Mouse (Mus musculus): ENCODE results near the gene Zfp523.

Zfp523 gene

GRCm38 (mm10) chr17:28154970-28155369 is 22.0 kb upstream of the Zfp523 start:
- in situ Hi-C loops (cut with MboI, MseI): no loop called here

GRCm38 (mm10) chr17:28160361-28160760 is 16.6 kb upstream of the Zfp523 start:
- in situ Hi-C loops (cut with MboI, MseI): loop anchor here (5.0 kb wide), 2 partner anchors 68 to 78 kb away; partner anchors contain the start of gene Tcp11 (in 1 of the 2)

DNA sequence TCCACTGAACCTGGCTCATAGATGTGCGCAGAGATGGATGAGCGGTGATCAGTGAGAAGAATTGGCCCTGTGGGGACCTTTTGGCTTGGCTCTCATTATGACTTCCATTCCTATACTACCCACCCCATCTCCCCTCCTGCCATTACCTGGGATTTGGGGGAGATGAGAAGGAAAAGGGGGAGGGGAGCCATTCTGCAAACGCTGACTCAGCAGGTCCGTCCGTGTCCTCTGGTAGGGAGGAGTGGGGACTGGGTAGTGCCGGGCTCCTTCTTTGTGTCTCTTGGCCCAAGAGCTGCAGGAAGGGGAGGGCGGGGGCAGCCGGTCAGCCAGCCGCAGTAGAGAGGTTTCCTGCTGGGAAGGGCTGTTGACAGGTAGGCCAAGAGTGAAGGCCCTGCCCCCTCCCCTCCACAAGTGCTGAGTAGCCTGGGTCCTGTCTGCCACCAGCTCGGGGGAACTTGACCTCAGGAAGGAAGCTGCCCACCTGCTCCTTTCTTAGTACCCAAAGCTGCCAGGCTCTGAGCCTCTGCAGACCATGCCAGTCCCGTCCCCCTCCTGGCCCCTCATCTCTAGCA is 15.5 kb upstream of the Zfp523 start:
- in situ Hi-C loops (cut with MboI, MseI): loop anchor here (5.0 kb wide), 2 partner anchors 69 to 79 kb away; partner anchors contain the start of gene Tcp11 (in 1 of the 2)

GRCm38 (mm10) chr17:28163666-28164065 is 13.3 kb upstream of the Zfp523 start:
- in situ Hi-C loops (cut with MboI, MseI): loop anchor here (5.0 kb wide), 2 partner anchors 71 to 81 kb away; partner anchors contain the start of gene Tcp11 (in 1 of the 2)

- in situ Hi-C loops (cut with MboI, MseI): no loop called here
Observed at GRCm38 (mm10) chr17:28170460-28171305, 6.2 kb upstream of the Zfp523 start.

GRCm38 (mm10) chr17:28172690-28173089 is 4.2 kb upstream of the Zfp523 start:
- in situ Hi-C loops (cut with MboI, MseI): no loop called here

DNA sequence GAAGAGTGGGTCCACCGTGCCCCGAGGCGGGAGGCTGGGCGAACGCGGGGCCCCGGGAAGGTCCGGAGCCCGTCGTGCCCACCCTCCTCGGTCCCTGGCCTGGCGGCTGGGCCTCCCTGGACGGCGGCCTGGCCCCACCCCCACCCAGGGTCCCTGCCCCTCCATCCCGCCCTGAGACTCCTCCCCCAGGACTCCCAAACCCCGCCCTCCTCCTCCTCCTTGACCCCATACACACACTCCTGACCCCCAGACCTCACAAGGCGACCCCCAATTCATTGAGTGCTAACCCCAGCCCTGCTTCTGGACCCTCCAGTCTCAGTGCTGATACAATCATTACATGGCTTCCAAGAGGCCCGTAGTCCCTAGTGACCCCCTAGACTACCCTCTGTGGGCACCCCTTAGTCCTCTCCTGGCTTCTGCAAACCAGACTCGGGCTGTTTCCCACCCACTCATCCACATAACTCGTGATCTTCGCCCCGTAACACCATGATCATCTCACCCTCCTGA is 664 bp downstream of the Zfp523 start:
- in situ Hi-C loops (cut with MboI, MseI): no loop called here

- in situ Hi-C loops (cut with MboI, MseI): no loop called here
Observed at GRCm38 (mm10) chr17:28180331-28180730, 3.4 kb downstream of the Zfp523 start.

GRCm38 (mm10) chr17:28180783-28181544 is 4.0 kb downstream of the Zfp523 start:
- in situ Hi-C loops (cut with MboI, MseI): no loop called here

GRCm38 (mm10) chr17:28184971-28185638 is 8.2 kb downstream of the Zfp523 start:
- in situ Hi-C loops (cut with MboI, MseI): no loop called here

DNA sequence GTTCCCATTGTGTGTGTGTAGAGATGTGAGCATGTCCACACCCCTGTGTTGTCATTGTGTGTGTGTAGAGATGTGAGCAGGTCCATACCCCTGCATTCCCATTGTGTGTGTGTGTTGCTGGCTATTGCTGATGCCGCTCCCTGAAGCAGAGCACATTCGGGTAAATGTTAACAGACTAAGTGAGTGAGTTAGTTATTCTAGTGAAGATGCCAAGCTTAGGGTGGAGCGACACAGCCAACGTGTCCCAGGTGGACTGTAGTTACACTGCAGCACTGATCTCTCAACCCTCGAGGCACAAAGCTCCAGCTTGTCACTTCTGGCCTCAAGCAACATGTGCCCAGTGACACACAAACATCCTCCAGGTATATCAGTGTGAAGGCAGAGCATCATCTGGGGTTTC is 11.4 kb downstream of the Zfp523 start:
- in situ Hi-C loops (cut with MboI, MseI): no loop called here

DNA sequence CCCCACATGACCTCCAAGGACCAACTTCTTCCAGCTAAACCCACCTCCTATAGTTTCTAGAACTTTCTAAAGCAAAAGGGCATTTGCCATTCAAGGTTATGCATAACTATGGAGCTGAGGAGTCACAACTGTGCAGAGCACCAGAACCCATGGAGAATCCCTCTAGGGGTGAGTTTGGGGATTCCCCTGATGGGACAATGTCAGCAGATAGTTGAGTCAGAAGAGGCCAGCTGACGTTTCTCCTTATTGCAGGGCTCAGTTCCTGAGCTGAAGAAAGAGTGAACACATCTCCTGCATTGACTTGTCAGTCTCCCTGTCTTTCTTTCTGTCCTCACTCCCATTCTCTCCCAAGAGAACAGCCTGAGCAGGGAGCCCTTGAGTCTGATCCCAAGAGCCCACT is 15.8 kb downstream of the Zfp523 start:
- in situ Hi-C loops (cut with MboI, MseI): no loop called here

GRCm38 (mm10) chr17:28193559-28193958 is 16.6 kb downstream of the Zfp523 start:
- in situ Hi-C loops (cut with MboI, MseI): no loop called here

DNA sequence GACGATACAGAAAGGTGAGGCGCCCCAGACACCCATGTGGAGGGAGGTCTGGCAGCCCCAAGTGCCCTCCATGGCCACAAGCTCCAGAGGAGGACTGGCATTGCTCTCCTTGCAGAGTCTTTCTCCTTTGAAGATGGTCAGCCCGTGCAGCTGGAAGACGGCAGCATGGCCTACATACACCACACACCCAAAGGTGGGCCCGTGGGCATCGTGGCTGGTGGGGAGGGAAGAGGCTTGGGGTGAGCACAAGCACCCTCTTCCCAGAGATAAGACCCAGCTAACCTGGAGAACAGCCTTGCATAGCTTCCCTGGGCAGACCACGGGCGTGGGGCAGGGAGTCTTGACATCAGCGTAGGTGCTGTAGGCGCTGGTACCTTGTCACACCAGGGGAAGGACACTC is 18.1 kb downstream of the Zfp523 start:
- in situ Hi-C loops (cut with MboI, MseI): no loop called here

DNA sequence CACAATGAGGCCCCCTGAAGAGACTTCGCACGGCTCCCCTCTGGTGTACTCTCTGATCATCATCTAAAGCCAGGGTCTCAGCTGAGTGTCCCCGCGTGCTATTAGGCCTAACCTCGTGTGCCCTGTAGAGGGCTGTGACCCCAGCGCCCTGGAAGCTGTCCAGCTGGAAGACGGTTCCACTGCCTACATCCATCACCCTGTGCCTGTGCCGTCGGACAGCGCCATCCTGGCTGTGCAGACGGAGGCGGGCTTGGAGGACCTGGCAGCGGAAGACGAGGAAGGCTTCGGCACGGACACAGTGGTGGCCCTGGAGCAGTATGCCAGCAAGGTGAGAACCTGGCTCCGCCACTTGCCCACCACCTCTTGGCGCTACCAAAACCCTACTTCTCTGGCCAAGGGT is 20.7 kb downstream of the Zfp523 start:
- in situ Hi-C loops (cut with MboI, MseI): no loop called here

DNA sequence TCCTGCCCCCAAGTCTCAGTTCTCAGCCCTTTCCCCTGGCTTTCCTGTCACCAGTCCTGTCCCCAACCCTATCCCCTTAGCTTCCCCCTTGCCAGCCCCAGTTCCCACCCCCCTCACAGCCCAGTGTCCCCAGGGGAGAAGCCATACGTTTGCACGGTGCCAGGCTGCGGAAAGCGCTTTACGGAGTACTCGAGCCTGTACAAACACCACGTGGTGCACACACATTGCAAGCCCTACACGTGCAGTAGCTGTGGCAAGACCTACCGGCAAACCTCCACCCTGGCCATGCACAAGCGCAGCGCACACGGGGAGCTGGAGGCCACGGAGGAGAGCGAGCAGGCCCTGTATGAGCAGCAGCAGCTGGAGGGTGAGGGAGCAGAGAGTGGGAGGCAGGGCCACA is 25.1 kb downstream of the Zfp523 start:
- in situ Hi-C loops (cut with MboI, MseI): loop anchor here in 1 of 2 experiments (10.0 kb wide), 1 partner anchor 493 kb away; the partner anchor contains the start of genes Mapk14 and Slc26a8

DNA sequence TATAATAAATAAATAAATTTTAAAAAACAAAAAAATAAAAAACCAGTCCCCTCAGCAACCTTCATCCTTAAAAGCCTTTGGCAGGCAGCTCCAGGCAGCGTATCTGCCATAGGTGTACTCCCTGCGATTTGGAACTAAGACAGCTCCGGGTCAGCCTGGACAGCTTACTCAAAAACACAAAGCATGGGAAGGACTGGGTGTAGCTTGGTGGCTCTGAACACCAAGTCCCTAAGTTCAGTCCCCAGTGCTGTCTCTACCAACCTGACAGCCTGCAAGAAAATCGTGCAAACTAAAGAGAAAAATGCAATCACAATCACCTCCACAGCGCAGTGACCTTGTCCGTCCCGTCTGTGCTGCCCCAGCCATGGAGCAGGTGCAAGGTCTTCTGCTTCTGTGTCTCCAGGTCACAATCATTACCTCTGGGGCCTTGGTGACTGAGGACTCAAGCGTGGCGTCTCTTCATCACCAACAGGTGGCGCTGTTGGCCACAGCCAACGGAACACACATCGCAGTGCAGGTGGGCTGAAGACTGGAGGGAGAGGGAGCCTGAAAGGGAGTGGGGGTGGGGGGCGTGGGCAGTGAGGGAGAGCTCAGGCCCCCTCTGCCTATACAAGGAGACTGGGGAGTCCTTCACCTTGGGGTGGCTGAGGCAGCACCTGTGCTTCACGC is 27.3 kb downstream of the Zfp523 start:
- in situ Hi-C loops (cut with MboI, MseI): loop anchor here in 1 of 2 experiments (10.0 kb wide), 1 partner anchor 491 kb away; the partner anchor contains the start of genes Mapk14 and Slc26a8

DNA sequence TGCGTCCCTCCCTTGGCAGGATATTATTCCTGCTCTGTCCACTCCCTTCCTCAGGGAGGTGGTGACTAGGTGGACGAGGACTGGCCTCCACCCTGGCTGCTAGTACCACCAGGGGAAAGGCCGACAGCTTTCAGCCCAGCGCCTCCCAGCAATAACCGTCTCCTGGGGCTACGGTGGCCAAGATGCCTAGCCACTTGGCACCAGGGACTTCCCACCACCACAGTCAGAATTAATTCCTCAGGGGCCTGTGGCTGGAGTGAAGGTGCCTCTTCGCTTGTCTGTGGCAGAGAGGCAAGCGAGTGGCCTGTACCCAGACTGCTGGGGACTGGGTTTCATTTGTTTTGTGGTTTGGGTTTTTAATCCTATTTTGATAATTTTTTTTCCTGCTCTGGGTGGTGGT is 28.5 kb downstream of the Zfp523 start:
- in situ Hi-C loops (cut with MboI, MseI): loop anchor here in 1 of 2 experiments (10.0 kb wide), 1 partner anchor 489 kb away; the partner anchor contains the start of genes Mapk14 and Slc26a8

GRCm38 (mm10) chr17:28207092-28207491 is 30.2 kb downstream of the Zfp523 start:
- in situ Hi-C loops (cut with MboI, MseI): loop anchor here in 1 of 2 experiments (10.0 kb wide), 1 partner anchor 488 kb away; the partner anchor contains the start of genes Mapk14 and Slc26a8

Measured in T-helper 17 cell (primary cell).